Mouse (Mus musculus): Measurements from ENCODE around the gene Plxnb3. TPM values are rescaled to one million over a fixed set of nuclear protein-coding genes. Genes with fewer than 3 reads are reported as not detected.

Plxnb3 gene
- polyA plus RNA-seq, 1 experiment from 2014 or later, result 0.27 TPM

GRCm38 (mm10) chrX:73793505-73793904 is 36.6 kb downstream of the Plxnb3 start:
- Histone ChIP-seq H3K4me3 (ENCODE audit: low read depth, low read length) (no peak overlapping the region), H3K27ac (ENCODE audit: low read depth) (no peak overlapping the region), H3K27me3 (replicated peaks; ENCODE audit: control insufficient read depth, insufficient read depth, low read length) (no peaks in the 10 kb centered on the region), H3K9me3 (ENCODE audit: control insufficient read depth, low read length) (no peaks in the 10 kb centered on the region), H3K36me3 (ENCODE audit: control insufficient read depth, insufficient read depth, low read length) (peaks cover 13% of the 10 kb centered on the region; the same call in 1 of the 2 replicates), H3K4me1 (replicated peaks; ENCODE audit: control insufficient read depth, insufficient read depth, low read length) (no peaks in the 10 kb centered on the region), H3K4me2 (ENCODE audit: low read length) (no peak overlapping the region), H3K9ac (ENCODE audit: low read length) (no peak overlapping the region)
- WGBS, result 20% methylated on average over 1 of the region's 1 CpGs
- ATAC-seq (replicated peaks; ENCODE audit: low FRiP score, low TSS enrichment, low read depth) (no peak), DNase-seq (ENCODE audit: low spot score) (no peak)

GRCm38 (mm10) chrX:73797511-73797910 is 40.6 kb downstream of the Plxnb3 start:
- no peak for DNase-seq (ENCODE audit: low spot score)
- no peak overlapping the region for H3K27ac ChIP-seq (ENCODE audit: low read depth)
- no peak overlapping the region for H3K4me2 ChIP-seq (ENCODE audit: low read length)
- no peaks in the 10 kb centered on the region for H3K9me3 ChIP-seq (ENCODE audit: control insufficient read depth, low read length)
- no peaks in the 10 kb centered on the region for H3K27me3 ChIP-seq (replicated peaks; ENCODE audit: control insufficient read depth, insufficient read depth, low read length)
- 86% methylated on average over 2 of the region's 2 CpGs for WGBS
- ATAC-seq (replicated peaks; ENCODE audit: low FRiP score, low TSS enrichment, low read depth), result no peak
- no peaks in the 10 kb centered on the region for H3K4me1 ChIP-seq (replicated peaks; ENCODE audit: control insufficient read depth, insufficient read depth, low read length)
- H3K4me3 ChIP-seq (ENCODE audit: low read depth, low read length), result no peak overlapping the region
- no peak overlapping the region for H3K9ac ChIP-seq (ENCODE audit: low read length)
- H3K36me3 ChIP-seq (ENCODE audit: control insufficient read depth, insufficient read depth, low read length), result 0 out of 2 replicates have a peak, but pooled peaks cover under 1% of the 10 kb centered on the region

DNA sequence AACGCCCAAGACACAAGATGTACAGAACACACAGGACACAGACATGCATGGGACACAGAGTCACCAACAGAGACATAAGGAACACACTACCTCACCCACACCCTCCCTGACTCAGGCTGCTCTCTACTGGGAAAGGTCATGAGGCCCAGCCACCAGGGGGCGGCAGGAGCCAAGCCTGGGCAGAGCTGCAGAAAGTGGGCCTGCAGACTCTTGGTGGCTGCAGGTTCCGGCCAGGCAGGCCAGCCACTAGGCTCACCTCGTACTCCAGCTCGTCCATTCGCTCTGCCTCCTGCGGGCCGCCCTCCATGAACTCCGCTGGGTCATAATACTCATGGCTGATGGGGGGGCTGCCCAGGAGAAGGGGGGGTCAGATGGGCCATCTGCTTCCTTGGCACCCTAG is 41.6 kb downstream of the Plxnb3 start:
- DNase-seq (ENCODE audit: low spot score) (peak; percentile 69), ATAC-seq (replicated peaks; ENCODE audit: low FRiP score, low TSS enrichment, low read depth) (peak; percentile 72)
- no peak overlapping the region for H3K27ac ChIP-seq (ENCODE audit: low read depth)
- H3K4me2 ChIP-seq (ENCODE audit: low read length), result no peak overlapping the region
- no peak overlapping the region for H3K9ac ChIP-seq (ENCODE audit: low read length)
- no peaks in the 10 kb centered on the region for H3K27me3 ChIP-seq (replicated peaks; ENCODE audit: control insufficient read depth, insufficient read depth, low read length)
- no peak overlapping the region for H3K4me3 ChIP-seq (ENCODE audit: low read depth, low read length)
- WGBS, result 50% methylated on average over 9 of the region's 9 CpGs
- no peaks in the 10 kb centered on the region for H3K4me1 ChIP-seq (replicated peaks; ENCODE audit: control insufficient read depth, insufficient read depth, low read length)
- no peaks in the 10 kb centered on the region for H3K9me3 ChIP-seq (ENCODE audit: control insufficient read depth, low read length)
- no peaks in the 10 kb centered on the region for H3K36me3 ChIP-seq (ENCODE audit: control insufficient read depth, insufficient read depth, low read length)

DNA sequence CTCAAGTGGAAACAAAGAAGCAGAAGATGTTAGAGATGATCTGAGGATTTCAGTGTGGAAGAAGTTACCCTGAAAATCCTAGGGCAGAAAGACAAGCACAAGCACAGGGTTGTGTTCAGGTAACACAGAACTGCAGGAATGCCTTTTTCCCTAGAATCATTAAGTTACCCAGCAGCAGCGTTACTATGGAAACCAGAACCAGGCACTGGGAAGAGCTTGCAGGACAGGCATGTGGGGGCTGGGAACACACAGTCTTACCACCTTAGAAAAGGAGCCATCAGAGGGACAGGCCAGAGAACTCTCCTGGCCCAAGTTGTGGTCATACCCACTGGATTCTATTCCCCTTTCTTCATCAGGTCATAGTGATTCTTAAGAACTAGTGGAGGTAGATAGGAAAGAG is 48.9 kb downstream of the Plxnb3 start:
- 35% methylated on average over 1 of the region's 1 CpGs for WGBS
- Histone ChIP-seq H3K9ac (ENCODE audit: low read length) (no peak overlapping the region), H3K4me3 (ENCODE audit: low read depth, low read length) (no peak overlapping the region), H3K36me3 (ENCODE audit: control insufficient read depth, insufficient read depth, low read length) (no peaks in the 10 kb centered on the region), H3K27ac (ENCODE audit: low read depth) (no peak overlapping the region), H3K27me3 (replicated peaks; ENCODE audit: control insufficient read depth, insufficient read depth, low read length) (no peaks in the 10 kb centered on the region), H3K4me1 (replicated peaks; ENCODE audit: control insufficient read depth, insufficient read depth, low read length) (no peaks in the 10 kb centered on the region), H3K9me3 (ENCODE audit: control insufficient read depth, low read length) (no peaks in the 10 kb centered on the region), H3K4me2 (ENCODE audit: low read length) (no peak overlapping the region)
- no peak for ATAC-seq (replicated peaks; ENCODE audit: low FRiP score, low TSS enrichment, low read depth)
- no peak for DNase-seq (ENCODE audit: low spot score)

GRCm38 (mm10) chrX:73815072-73815471 is 58.2 kb downstream of the Plxnb3 start:
- Histone ChIP-seq H3K4me3 (ENCODE audit: low read depth, low read length) (peak overlapping the region; percentile 33), H3K36me3 (ENCODE audit: control insufficient read depth, insufficient read depth, low read length) (no peaks in the 10 kb centered on the region), H3K27ac (ENCODE audit: low read depth) (no peak overlapping the region), H3K9ac (ENCODE audit: low read length) (peak overlapping the region; percentile 43), H3K4me2 (ENCODE audit: low read length) (peak overlapping the region; percentile 45), H3K4me1 (replicated peaks; ENCODE audit: control insufficient read depth, insufficient read depth, low read length) (no peaks in the 10 kb centered on the region), H3K9me3 (ENCODE audit: control insufficient read depth, low read length) (no peaks in the 10 kb centered on the region), H3K27me3 (replicated peaks; ENCODE audit: control insufficient read depth, insufficient read depth, low read length) (no peaks in the 10 kb centered on the region)
- WGBS, result 12% methylated on average over 14 of the region's 14 CpGs
- peak; percentile 57 for DNase-seq (ENCODE audit: low spot score)
- ATAC-seq (replicated peaks; ENCODE audit: low FRiP score, low TSS enrichment, low read depth), result peak; percentile 53; the same call in 1 of the 2 replicates

DNA sequence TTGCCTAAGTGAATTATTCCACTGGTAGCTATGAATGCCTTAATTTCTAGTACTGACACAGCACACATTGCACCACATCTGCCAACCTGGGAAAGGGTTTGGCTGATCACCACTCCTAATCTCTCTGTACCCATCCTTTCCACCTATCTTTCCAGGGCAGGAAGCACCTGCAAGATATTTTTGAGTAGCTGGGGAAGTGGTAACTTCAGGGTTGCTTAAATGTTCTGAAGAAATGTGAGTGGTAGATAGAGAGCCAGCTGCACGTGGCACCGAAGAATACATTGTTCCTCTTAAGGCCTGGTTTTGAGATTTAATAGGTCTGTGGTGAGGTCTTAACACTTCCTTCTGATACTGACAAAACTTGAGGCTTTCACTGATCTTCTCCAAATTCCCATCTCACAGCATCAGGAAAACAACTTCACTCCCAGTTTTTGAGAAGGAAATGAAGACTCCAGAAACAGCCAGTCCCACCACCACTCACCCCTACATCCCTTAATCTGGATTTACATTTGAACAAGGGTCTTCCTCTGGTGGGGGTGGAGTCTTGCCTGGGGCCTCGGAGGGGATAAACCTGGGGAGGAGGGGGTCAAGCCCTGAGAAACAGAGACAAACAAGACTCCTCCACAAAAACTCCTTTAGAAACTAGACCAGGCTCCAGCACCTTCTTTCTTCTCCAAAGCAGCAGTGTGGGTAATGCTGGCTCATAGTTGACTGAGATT is 59.9 kb downstream of the Plxnb3 start:
- Histone ChIP-seq H3K36me3 (ENCODE audit: control insufficient read depth, insufficient read depth, low read length) (no peaks in the 10 kb centered on the region), H3K4me1 (replicated peaks; ENCODE audit: control insufficient read depth, insufficient read depth, low read length) (no peaks in the 10 kb centered on the region), H3K9ac (ENCODE audit: low read length) (no peak overlapping the region), H3K9me3 (ENCODE audit: control insufficient read depth, low read length) (no peaks in the 10 kb centered on the region), H3K27ac (ENCODE audit: low read depth) (no peak overlapping the region), H3K4me2 (ENCODE audit: low read length) (no peak overlapping the region), H3K27me3 (replicated peaks; ENCODE audit: control insufficient read depth, insufficient read depth, low read length) (0 out of 2 replicates have a peak, but pooled peaks cover 1% of the 10 kb centered on the region), H3K4me3 (ENCODE audit: low read depth, low read length) (no peak overlapping the region)
- ATAC-seq (replicated peaks; ENCODE audit: low FRiP score, low TSS enrichment, low read depth) (no peak), DNase-seq (ENCODE audit: low spot score) (no peak)
- 61% methylated on average over 3 of the region's 3 CpGs for WGBS

Other genes starting within 250 kb of the Plxnb3 start
- 4.6 and 4.9 TPM in 2 replicates for gene Dusp9, start 117.7 kb upstream of the Plxnb3 start, polyA plus RNA-seq (2014; fragmentation: Nextera tagmentation; extraction: Ambion mirVana)
- gene Pnck, start 97.0 kb upstream of the Plxnb3 start, polyA plus RNA-seq (2014; fragmentation: Nextera tagmentation; extraction: Ambion mirVana), result 17.9 and 20.6 TPM in 2 replicates
- gene Slc6a8, start 83.9 kb upstream of the Plxnb3 start, polyA plus RNA-seq (2014; fragmentation: Nextera tagmentation; extraction: Ambion mirVana), result 9.1 and 10.8 TPM in 2 replicates
- 230 and 236 TPM in 2 replicates for gene Bcap31, start 40.9 kb upstream of the Plxnb3 start, polyA plus RNA-seq (2014; fragmentation: Nextera tagmentation; extraction: Ambion mirVana)
- 15.7 and 16.8 TPM in 2 replicates for gene Abcd1, start 40.5 kb upstream of the Plxnb3 start, polyA plus RNA-seq (2014; fragmentation: Nextera tagmentation; extraction: Ambion mirVana)
- 1.7 and 1.8 TPM in 2 replicates for gene Srpk3, start 17.3 kb downstream of the Plxnb3 start, polyA plus RNA-seq (2014; fragmentation: Nextera tagmentation; extraction: Ambion mirVana)
- gene Idh3g, start 29.8 kb downstream of the Plxnb3 start, polyA plus RNA-seq (2014; fragmentation: Nextera tagmentation; extraction: Ambion mirVana), result 241 and 248 TPM in 2 replicates
- gene Ssr4, start 29.9 kb downstream of the Plxnb3 start, polyA plus RNA-seq (2014; fragmentation: Nextera tagmentation; extraction: Ambion mirVana), result 229 and 263 TPM in 2 replicates
- gene Pdzd4, start 67.9 kb downstream of the Plxnb3 start, polyA plus RNA-seq (2014; fragmentation: Nextera tagmentation; extraction: Ambion mirVana), result 1.1 and 1.2 TPM in 2 replicates
- gene Avpr2, start 135.0 kb downstream of the Plxnb3 start, polyA plus RNA-seq (2014; fragmentation: Nextera tagmentation; extraction: Ambion mirVana), result 0.12 TPM in 1 of 2 replicates, not detected in the other
- gene L1cam, start 139.0 kb downstream of the Plxnb3 start, polyA plus RNA-seq (2014; fragmentation: Nextera tagmentation; extraction: Ambion mirVana), result 15.1 and 18.0 TPM in 2 replicates
- gene Arhgap4, start 164.8 kb downstream of the Plxnb3 start, polyA plus RNA-seq (2014; fragmentation: Nextera tagmentation; extraction: Ambion mirVana), result 4.1 and 4.3 TPM in 2 replicates
- 155 and 169 TPM in 2 replicates for gene Naa10, start 164.9 kb downstream of the Plxnb3 start, polyA plus RNA-seq (2014; fragmentation: Nextera tagmentation; extraction: Ambion mirVana)
- 59.3 and 63.8 TPM in 2 replicates for gene Renbp, start 173.8 kb downstream of the Plxnb3 start, polyA plus RNA-seq (2014; fragmentation: Nextera tagmentation; extraction: Ambion mirVana)
- 66.5 and 74.8 TPM in 2 replicates for gene Hcfc1, start 209.3 kb downstream of the Plxnb3 start, polyA plus RNA-seq (2014; fragmentation: Nextera tagmentation; extraction: Ambion mirVana)

All from intestine, embryonic 14.5 days (tissue).